Mouse (Mus musculus) E14TG2a.4 (cell line): ENCODE results near the gene Cdk13.

Source experiments
- CTCF ChIP-seq: conservative IDR thresholded peaks from 2 replicates; pipeline ENCODE4 v1.5.1; 2014; ENCODE audit warnings: low read length
- NANOG ChIP-seq: IDR thresholded peaks from 2 replicates; pipeline ENCODE4 v1.6.1; 2014; ENCODE audit warnings: borderline replicate concordance, low read length, mixed read lengths
- POU5F1 ChIP-seq: IDR thresholded peaks from 2 replicates; pipeline ENCODE4 v1.6.1; 2014; ENCODE audit warnings: low read length, borderline replicate concordance

- TF ChIP-seq CTCF (no peak), NANOG (no peak), POU5F1 (no peak)
Measured at GRCm38 (mm10) chr13:17773112-17773511, 31.8 kb downstream of the Cdk13 start.
